Mouse (Mus musculus) ES-E14 (cell line): ENCODE results near the gene Ccdc12.

ENCODE experiments used
- CHD2 ChIP-seq: IDR thresholded peaks from 2 replicates; pipeline ENCODE4 v1.6.1; 2014; ENCODE audit warnings: mild to moderate bottlenecking, low read depth, low read length, inconsistent platforms
- HCFC1 ChIP-seq: IDR thresholded peaks from 2 replicates; pipeline ENCODE4 v1.6.1; 2012; ENCODE audit warnings: low read length, inconsistent platforms, borderline replicate concordance; ENCODE audit not compliant: insufficient read depth
- MAFK ChIP-seq: IDR thresholded peaks from 2 replicates; pipeline ENCODE4 v1.6.1; 2014; ENCODE audit warnings: mild to moderate bottlenecking, low read depth, low read length, inconsistent platforms; ENCODE audit not compliant: insufficient read depth
- ZC3H11A ChIP-seq: IDR thresholded peaks from 2 replicates; pipeline ENCODE4 v1.6.1; 2012; ENCODE audit warnings: low read depth, mild to moderate bottlenecking, inconsistent platforms, low read length, borderline replicate concordance
- ZNF384 ChIP-seq: IDR thresholded peaks from 2 replicates; pipeline ENCODE4 v1.6.1; 2012; ENCODE audit warnings: low read depth, low read length, inconsistent platforms

- TF ChIP-seq ZC3H11A (no peak), ZNF384 (no peak), CHD2 (no peak), HCFC1 (no peak), MAFK (no peak)
Observed at GRCm38 (mm10) chr9:110643787-110644186, 12.5 kb upstream of the Ccdc12 start.
